Mouse (Mus musculus) megakaryocyte-erythroid progenitor cell, adult 5 weeks (primary cell): ENCODE data around the gene Tm4sf1. TPM values are rescaled to one million over a fixed set of nuclear protein-coding genes. Genes with fewer than 3 reads are reported as not detected.

ENCODE experiments used
- polyA plus RNA-seq: library from polyadenylated mRNA; stranded (reverse); fragments of >175 nt; gene quantifications from 2 replicates; pipeline ENCODE4 v1.2.3, GENCODE M21; 2012

Gene Tm4sf1
- 0.02 and 0.13 TPM in 2 replicates for polyA plus RNA-seq

GRCm38 (mm10) chr3:57301921-57302539 lies at the start of gene Tm4sf1:
Tm4sf1 (minus strand) TSS chr3:57301988.

Other genes with a start within 250 kb of the Tm4sf1 start
- gene Tm4sf4, start 123.3 kb upstream of the Tm4sf1 start, polyA plus RNA-seq = not detected in 2 replicates